Mouse (Mus musculus) intestine, postnatal 0 days (tissue): ENCODE data around the gene Mynn. TPM values are rescaled to one million over a fixed set of nuclear protein-coding genes. Genes with fewer than 3 reads are reported as not detected.
"Not testable (repeated sequence)": the region's sequence is repeated elsewhere in the genome, so short reads cannot be mapped to it uniquely, and the experiment has no call there.

Source experiments
- ATAC-seq: fragments of 200-750 bp; cut with Nextera tagmentation; 2 replicates; pipeline ENCODE4 v1.8.0; 2017; ENCODE audit warnings: mild to moderate bottlenecking, moderate TSS enrichment, moderate library complexity
- H3K27ac ChIP-seq: fragments of 300-500 bp; sonication (generic); 2 replicates; pipeline ENCODE4 v1.5.1; 2014; ENCODE audit warnings: mild to moderate bottlenecking, low read depth, low read length, moderate library complexity
- H3K27me3 ChIP-seq: fragments of 300-500 bp; sonication (generic); replicated peaks from 2 replicates; pipeline ENCODE4 v1.6.1; 2014; ENCODE audit warnings: low read length, mixed read lengths; ENCODE audit not compliant: control insufficient read depth, insufficient read depth
- H3K36me3 ChIP-seq: fragments of 300-500 bp; sonication (generic); 2 replicates; pipeline ENCODE4 v1.6.1; 2014; ENCODE audit warnings: mild to moderate bottlenecking, moderate library complexity; ENCODE audit not compliant: control insufficient read depth, insufficient read depth
- H3K4me1 ChIP-seq: fragments of 300-500 bp; sonication (generic); replicated peaks from 2 replicates; pipeline ENCODE4 v1.6.1; 2014; ENCODE audit warnings: antibody characterized with exemption, low read length, mixed read lengths; ENCODE audit not compliant: control insufficient read depth, insufficient read depth
- H3K4me2 ChIP-seq: fragments of 300-500 bp; sonication (generic); replicated peaks from 2 replicates; pipeline ENCODE4 v1.6.1; 2014; ENCODE audit warnings: low read depth, mild to moderate bottlenecking, moderate library complexity
- H3K4me3 ChIP-seq: fragments of 300-500 bp; sonication (generic); 2 replicates; pipeline ENCODE4 v1.5.1; 2014; ENCODE audit warnings: low read depth, low read length
- H3K9ac ChIP-seq: fragments of 300-500 bp; sonication (generic); 2 replicates; pipeline ENCODE4 v1.6.1; 2014; ENCODE audit warnings: mild to moderate bottlenecking, low read depth, low read length
- H3K9me3 ChIP-seq: fragments of 300-500 bp; sonication (generic); 2 replicates; pipeline ENCODE4 v1.6.1; 2016; ENCODE audit warnings: mixed run types; ENCODE audit not compliant: control insufficient read depth
- CTCF ChIP-seq: sonication (generic); IDR thresholded peaks from 2 replicates; pipeline ENCODE4 v1.5.1; 2016; ENCODE audit warnings: low read depth, mild to moderate bottlenecking, control low read depth, antibody characterized with exemption, moderate library complexity
- WGBS: fragments of 180-500 bp; shearing (Covaris S2); extraction: QIAGEN DNeasy Blood & Tissue Kit; methylation state at CpG from one replicate; pipeline ENCODE4 v1.1.7; 2014; 5-methylcytosine and 5-hydroxymethylcytosine counted together
- polyA plus RNA-seq: library from polyadenylated mRNA; unstranded; fragments of >200 nt; fragmentation: Nextera tagmentation; extraction: Ambion mirVana; gene quantifications from 2 replicates; pipeline ENCODE4 v1.2.1, GENCODE M21; 2015

Mynn gene
- 10.3 and 11.4 TPM in 2 replicates for polyA plus RNA-seq

- Histone ChIP-seq H3K4me2 (peak within 1 kb of the TSS; percentile 82), H3K27ac (peak within 1 kb of the TSS; percentile 98), H3K4me1 (no peaks in the 10 kb centered on the region), H3K4me3 (peak within 1 kb of the TSS; percentile 83), H3K36me3 (peaks cover 11% of the 10 kb centered on the region), H3K9ac (peak within 1 kb of the TSS; percentile 87), H3K27me3 (no peaks in the 10 kb centered on the region), H3K9me3 (no peaks in the 10 kb centered on the region)
- WGBS: under 1% methylated on average over 40 of the region's 40 CpGs
- TF ChIP-seq CTCF: peak; percentile 74
- ATAC-seq: peak; percentile 94
Observed at GRCm38 (mm10) chr3:30602065-30602739, at the start of gene Mynn. TSS of gene Mynn (plus strand) at chr3:30602065.

DNA sequence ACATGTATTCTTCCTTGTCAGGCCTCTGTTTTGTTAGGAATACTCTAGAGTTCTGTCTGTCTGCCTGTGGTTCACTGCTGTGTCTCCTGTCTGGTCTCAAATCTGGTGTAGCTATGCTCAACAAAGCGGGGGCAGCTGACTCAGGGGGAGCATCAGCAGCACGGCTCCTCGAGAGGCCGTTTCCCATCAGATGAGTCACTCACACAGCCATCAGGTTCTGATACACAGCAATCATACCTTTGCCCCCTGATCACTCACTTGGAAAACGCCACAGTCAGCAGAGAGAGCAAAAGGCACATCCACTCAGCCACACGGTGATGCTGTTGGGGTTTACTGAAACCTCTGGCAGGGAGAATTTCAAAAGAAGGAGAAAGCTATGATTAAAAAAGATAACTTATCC, 48.1 kb upstream of the Mynn start:
- WGBS: 47% methylated on average over 6 of the region's 6 CpGs
- H3K4me2 ChIP-seq: no peak overlapping the region
- no peak overlapping the region for H3K9ac ChIP-seq
- H3K9me3 ChIP-seq: no peaks in the 10 kb centered on the region
- H3K4me3 ChIP-seq: no peak overlapping the region
- H3K27ac ChIP-seq: no peak overlapping the region
- peak; percentile 7; the same call in 1 of the 2 replicates for TF ChIP-seq CTCF
- peak; percentile 49; the same call in 1 of the 2 replicates for ATAC-seq
- H3K4me1 ChIP-seq: no peaks in the 10 kb centered on the region
- H3K36me3 ChIP-seq: no peaks in the 10 kb centered on the region
- H3K27me3 ChIP-seq: no peaks in the 10 kb centered on the region

GRCm38 (mm10) chr3:30560677-30561314, 41.1 kb upstream of the Mynn start:
- Histone ChIP-seq H3K27me3 (no peaks in the 10 kb centered on the region), H3K4me1 (no peaks in the 10 kb centered on the region), H3K4me3 (no peak overlapping the region), H3K27ac (no peak overlapping the region), H3K9ac (no peak overlapping the region), H3K9me3 (no peaks in the 10 kb centered on the region), H3K36me3 (no peaks in the 10 kb centered on the region), H3K4me2 (no peak overlapping the region)
- ATAC-seq: no peak
- peak; percentile 64 for TF ChIP-seq CTCF
- WGBS: 43% methylated on average over 6 of the region's 6 CpGs

- H3K4me2 ChIP-seq, H3K9ac ChIP-seq, H3K36me3 ChIP-seq, H3K4me1 ChIP-seq, ATAC-seq, H3K27me3 ChIP-seq, H3K4me3 ChIP-seq, H3K27ac ChIP-seq, H3K9me3 ChIP-seq: not testable (repeated sequence)
- WGBS: 60% methylated on average over 1 of the region's 2 CpGs
Observed at GRCm38 (mm10) chr3:30566333-30566732, 35.5 kb upstream of the Mynn start.

GRCm38 (mm10) chr3:30573549-30573948, 28.3 kb upstream of the Mynn start:
- H3K27ac ChIP-seq: no peak overlapping the region
- WGBS: 15% methylated on average over 2 of the region's 2 CpGs
- no peak for ATAC-seq

DNA sequence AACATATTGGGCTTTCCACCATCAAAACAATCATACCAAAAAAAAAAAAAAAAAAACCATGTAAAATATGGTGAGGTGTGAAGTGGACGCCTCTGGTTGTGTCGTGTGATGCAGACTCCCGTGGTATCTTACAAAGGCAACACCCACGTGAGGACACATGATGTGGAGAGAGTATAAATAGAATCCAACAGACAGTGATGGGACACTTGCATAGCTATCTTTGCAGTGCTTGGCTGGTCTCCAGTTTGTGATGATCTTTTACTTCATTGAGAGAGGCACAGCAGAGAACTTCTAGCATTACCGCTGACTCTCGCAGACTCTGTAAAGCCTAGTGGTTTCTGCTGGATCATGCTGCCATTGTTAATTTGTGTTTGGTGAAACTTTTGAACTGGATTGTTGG, 13.0 kb upstream of the Mynn start:
- H3K4me2 ChIP-seq: no peak overlapping the region
- 81% methylated on average over 6 of the region's 6 CpGs for WGBS
- no peaks in the 10 kb centered on the region for H3K27me3 ChIP-seq
- no peak overlapping the region for H3K9ac ChIP-seq
- no peak for TF ChIP-seq CTCF
- no peaks in the 10 kb centered on the region for H3K4me1 ChIP-seq
- no peak overlapping the region for H3K27ac ChIP-seq
- ATAC-seq: no peak
- no peak overlapping the region for H3K4me3 ChIP-seq
- H3K36me3 ChIP-seq: no peaks in the 10 kb centered on the region
- no peaks in the 10 kb centered on the region for H3K9me3 ChIP-seq

More at GRCm38 (mm10) chr3:30573549-30573948, 28.3 kb upstream of the Mynn start:
- Histone ChIP-seq H3K4me2 (no peak overlapping the region), H3K4me3 (no peak overlapping the region), H3K9me3 (no peaks in the 10 kb centered on the region), H3K36me3 (no peaks in the 10 kb centered on the region), H3K27me3 (no peaks in the 10 kb centered on the region), H3K4me1 (no peaks in the 10 kb centered on the region), H3K9ac (no peak overlapping the region)
- TF ChIP-seq CTCF: no peak
